Mouse (Mus musculus): Measurements from ENCODE around the gene Cope. TPM values are rescaled to one million over a fixed set of nuclear protein-coding genes. Genes with fewer than 3 reads are reported as not detected.

The Cope gene
- 316 and 417 TPM in 2 replicates for polyA plus RNA-seq (2012; rRNA removed)

DNA sequence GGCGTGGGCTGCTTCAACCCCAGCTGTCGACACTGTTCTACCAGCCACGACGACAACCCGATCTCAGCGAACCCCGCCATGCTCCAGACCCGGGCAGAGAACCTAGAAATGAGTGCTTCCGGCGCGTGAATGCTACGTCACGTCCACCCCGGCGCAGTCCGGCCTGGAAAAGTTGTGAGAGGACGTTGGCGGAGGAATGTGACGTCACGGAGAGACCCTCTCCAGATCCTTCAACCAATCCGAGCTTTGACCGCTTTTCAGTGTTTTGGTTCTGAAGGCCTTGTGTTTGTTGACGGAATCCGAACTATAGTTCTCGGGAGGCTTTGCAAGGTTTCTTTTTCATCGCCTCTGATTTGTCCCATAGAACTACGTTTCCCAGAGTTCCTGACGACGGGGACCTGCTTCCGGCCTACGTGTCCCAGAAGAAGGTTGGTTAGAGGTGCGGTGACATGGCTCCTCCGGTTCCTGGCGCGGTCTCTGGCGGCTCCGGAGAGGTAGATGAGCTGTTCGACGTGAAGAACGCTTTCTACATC lies at the start of gene Cope, which contains the start of gene Ddx49:
Gene Cope, plus strand, starts transcription at position 161 of the 533 bp plus-strand sequence.
Gene Ddx49, minus strand, starts transcription at position 132 of the 533 bp plus-strand sequence.

DNA sequence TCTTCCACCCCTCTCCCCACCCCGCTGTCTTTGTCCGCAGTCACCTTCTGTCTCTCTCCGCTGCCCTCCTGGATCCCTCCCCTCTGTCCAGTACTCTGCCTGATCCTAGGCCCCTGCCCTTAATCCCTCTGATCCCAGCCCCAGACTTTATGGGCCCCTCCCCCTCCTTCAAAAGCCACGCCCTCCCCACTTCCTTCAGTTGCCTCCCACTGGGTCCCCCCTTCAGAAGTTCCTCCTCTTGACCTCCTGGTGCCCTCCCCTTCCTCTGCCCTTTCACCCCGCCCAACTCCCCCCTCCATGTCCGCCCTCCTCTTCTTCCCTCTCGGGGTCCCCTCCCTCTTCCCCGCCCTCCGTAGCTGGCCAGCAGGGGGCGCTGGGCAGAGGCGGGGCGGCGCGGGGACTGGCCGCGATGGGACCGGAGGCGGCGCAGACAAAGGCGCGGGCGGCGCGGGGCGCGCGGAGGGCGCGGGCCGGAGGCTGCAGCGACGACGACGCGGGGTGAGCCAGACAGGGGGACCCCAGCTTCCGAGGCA lies 19.6 kb upstream of the Cope start, which contains the start of gene Homer3:
Gene Homer3, plus strand, starts transcription at position 225 of the 533 bp plus-strand sequence.

DNA sequence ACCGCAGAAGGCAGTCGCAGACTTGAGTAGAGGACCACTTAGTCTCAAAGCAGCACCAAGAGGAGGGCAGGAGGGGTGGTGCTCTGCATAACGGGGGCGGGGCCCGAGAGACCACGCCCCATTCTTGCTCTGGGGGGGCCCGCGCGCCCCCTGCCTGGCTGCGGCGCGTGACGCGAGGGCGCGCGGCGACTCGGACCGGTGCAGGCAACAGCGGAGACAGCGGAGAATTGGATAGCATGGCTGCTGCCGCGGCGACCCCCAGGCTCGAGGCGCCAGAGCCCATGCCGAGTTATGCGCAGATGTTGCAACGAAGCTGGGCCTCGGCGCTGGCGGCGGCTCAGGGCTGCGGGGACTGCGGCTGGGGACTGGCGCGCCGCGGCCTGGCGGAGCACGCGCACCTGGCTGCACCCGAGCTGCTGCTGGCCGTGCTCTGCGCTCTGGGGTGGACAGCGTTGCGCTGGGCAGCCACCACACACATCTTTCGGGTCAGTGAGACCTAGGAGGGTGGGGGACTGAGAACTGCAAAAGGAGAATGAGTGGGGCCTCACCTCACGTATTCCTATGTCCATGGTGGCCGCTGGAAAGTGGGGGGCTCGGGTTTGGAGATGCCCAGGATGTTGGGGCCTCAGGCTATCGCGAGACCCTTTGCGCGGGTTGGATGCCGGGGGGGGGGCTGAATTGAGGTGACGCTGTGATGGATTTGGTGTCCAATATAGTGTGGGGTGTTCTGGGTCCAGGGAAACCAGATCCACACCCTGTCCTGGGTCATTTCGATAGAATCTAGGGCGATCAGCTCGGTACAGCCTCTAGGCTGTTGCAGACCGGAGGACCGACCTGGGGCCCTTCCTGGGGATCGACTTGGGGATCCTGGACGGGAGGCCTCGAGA lies 13.5 kb downstream of the Cope start, which contains the start of gene Cers1:
Gene Cers1, plus strand, starts transcription at position 152 of the 887 bp plus-strand sequence.

DNA sequence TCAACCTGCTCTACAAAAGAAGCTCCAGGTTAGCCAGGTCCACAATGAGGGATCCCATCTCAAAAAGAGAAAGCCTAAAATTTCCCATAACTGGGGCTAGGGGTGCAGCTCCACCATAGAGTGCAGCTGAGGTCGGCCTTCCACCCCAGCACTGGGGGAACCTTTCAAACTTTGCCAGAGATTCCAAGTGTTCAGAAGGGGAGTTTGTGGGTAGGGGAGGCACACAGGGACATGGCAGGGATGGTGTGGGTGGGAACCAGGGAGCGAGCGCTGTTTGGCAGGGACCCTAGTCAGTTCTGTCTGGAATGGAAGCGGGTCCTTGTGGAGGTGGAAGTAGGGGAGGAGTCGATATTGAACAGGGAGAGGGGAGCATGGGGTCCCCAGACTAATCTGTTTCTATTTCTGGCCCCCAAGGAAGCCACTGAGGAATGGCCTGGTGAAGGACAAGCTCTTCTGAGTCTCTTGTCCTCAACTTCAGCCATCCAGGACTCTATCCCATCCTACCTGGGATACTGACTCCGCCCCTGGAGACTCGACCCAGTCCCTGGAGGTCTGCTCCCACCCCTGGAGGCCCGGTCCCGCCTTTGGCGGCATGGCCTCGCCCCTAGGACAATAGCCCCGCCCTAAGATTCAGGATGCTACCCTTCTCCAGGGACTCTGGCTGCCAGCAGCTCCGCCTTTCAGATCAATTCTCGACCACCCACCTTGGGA lies 27.0 kb downstream of the Cope start, which contains the start of gene Gdf1:
Gene Gdf1, plus strand, starts transcription at position 694 of the 711 bp plus-strand sequence.

DNA sequence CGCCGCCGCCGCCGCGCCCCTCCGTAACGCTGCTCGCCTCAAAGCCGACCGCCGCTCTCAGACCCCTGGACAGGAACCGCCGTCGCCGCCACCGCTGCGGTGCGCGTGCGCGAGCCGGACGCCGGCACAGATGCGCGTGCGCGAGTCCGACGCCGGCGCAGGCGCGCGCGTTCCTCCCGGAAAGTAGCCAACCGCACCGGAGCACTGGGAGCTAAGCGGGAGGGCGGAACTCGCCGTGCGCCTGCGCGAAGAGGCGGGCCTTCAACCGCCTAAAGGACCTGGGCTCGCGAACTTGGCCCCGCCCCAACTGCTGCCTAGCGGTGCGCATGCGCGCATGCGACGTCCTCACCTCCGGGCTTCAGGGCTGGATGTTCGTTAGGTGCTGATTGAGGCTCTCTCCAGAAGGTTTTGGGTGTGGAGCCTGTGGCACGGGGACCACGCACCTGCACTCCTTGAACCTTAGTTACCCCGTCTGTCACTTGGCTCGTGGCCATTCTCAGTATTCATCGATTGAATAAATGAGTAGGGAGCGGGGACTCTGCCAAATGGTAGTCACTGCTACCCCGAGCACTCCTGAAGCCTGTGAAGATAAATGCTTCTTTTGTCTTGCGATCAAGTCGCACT lies 51.0 kb downstream of the Cope start, which contains the start of gene Upf1:
Gene Upf1, minus strand, starts transcription at position 85 of the 624 bp plus-strand sequence.

Other genes starting within 250 kb of the Cope start
- 4.8 and 19.7 TPM in 2 replicates for gene Tm6sf2, start 229.6 kb upstream of the Cope start, polyA plus RNA-seq (2012; rRNA removed)
- 0.58 and 0.99 TPM in 2 replicates for gene Hapln4, start 219.1 kb upstream of the Cope start, polyA plus RNA-seq (2012; rRNA removed)
- 0.04 TPM in 1 of 2 replicates, not detected in the other for gene Ncan, start 181.6 kb upstream of the Cope start, polyA plus RNA-seq (2012; rRNA removed)
- gene Nr2c2ap, start 171.2 kb upstream of the Cope start, polyA plus RNA-seq (2012; rRNA removed), result 6.0 and 7.6 TPM in 2 replicates
- gene Rfxank, start 163.4 kb upstream of the Cope start, polyA plus RNA-seq (2012; rRNA removed), result 15.6 and 18.6 TPM in 2 replicates
- 32.5 and 46.3 TPM in 2 replicates for gene Borcs8, start 163.0 kb upstream of the Cope start, polyA plus RNA-seq (2012; rRNA removed)
- gene Mef2b, start 162.8 kb upstream of the Cope start, polyA plus RNA-seq (2012; rRNA removed), result 0.16 and 0.40 TPM in 2 replicates
- 96.3 and 97.2 TPM in 2 replicates for gene Tmem161a, start 130.2 kb upstream of the Cope start, polyA plus RNA-seq (2012; rRNA removed)
- gene Slc25a42, start 90.2 kb upstream of the Cope start, polyA plus RNA-seq (2012; rRNA removed), result 14.0 and 18.8 TPM in 2 replicates
- 11.0 and 11.3 TPM in 2 replicates for gene Sugp2, start 68.3 kb upstream of the Cope start, polyA plus RNA-seq (2012; rRNA removed)
- 11.8 and 15.5 TPM in 2 replicates for gene Armc6, start 68.1 kb upstream of the Cope start, polyA plus RNA-seq (2012; rRNA removed)
- 16.3 and 20.1 TPM in 2 replicates for gene Homer3, start 19.7 kb upstream of the Cope start, polyA plus RNA-seq (2012; rRNA removed)
- 27.2 and 35.4 TPM in 2 replicates for gene Ddx49, start within 50 bp of the Cope start, polyA plus RNA-seq (2012; rRNA removed)
- gene Cers1, start 13.3 kb downstream of the Cope start, polyA plus RNA-seq (2012; rRNA removed), result 0.60 and 0.78 TPM in 2 replicates
- gene Gdf1, start 27.3 kb downstream of the Cope start, polyA plus RNA-seq (2012; rRNA removed), result 2.0 and 2.2 TPM in 2 replicates
- 19.1 and 21.6 TPM in 2 replicates for gene Upf1, start 50.8 kb downstream of the Cope start, polyA plus RNA-seq (2012; rRNA removed)
- 0.14 and 0.28 TPM in 2 replicates for gene Comp, start 71.0 kb downstream of the Cope start, polyA plus RNA-seq (2012; rRNA removed)
- 9.5 and 10.2 TPM in 2 replicates for gene Crtc1, start 137.1 kb downstream of the Cope start, polyA plus RNA-seq (2012; rRNA removed)
- gene Klhl26, start 174.4 kb downstream of the Cope start, polyA plus RNA-seq (2012; rRNA removed), result 20.8 and 22.8 TPM in 2 replicates
- 1.1 and 2.1 TPM in 2 replicates for gene Tmem59l, start 184.8 kb downstream of the Cope start, polyA plus RNA-seq (2012; rRNA removed)
- 3.8 and 8.9 TPM in 2 replicates for gene Crlf1, start 190.6 kb downstream of the Cope start, polyA plus RNA-seq (2012; rRNA removed)
- 97.6 and 155 TPM in 2 replicates for gene Rex1bd, start 204.2 kb downstream of the Cope start, polyA plus RNA-seq (2012; rRNA removed)
- 632 and 635 TPM in 2 replicates for gene Uba52, start 208.3 kb downstream of the Cope start, polyA plus RNA-seq (2012; rRNA removed)
- gene Fkbp8, start 225.2 kb downstream of the Cope start, polyA plus RNA-seq (2012; rRNA removed), result 182 and 242 TPM in 2 replicates
- 39.8 and 46.2 TPM in 2 replicates for gene Kxd1, start 225.4 kb downstream of the Cope start, polyA plus RNA-seq (2012; rRNA removed)
- gene Ell, start 236.9 kb downstream of the Cope start, polyA plus RNA-seq (2012; rRNA removed), result 18.0 and 18.3 TPM in 2 replicates